Mouse (Mus musculus): ENCODE results near the gene Crim1.
"Not testable (repeated sequence)": the region's sequence is repeated elsewhere in the genome, so short reads cannot be mapped to it uniquely, and the experiment has no call there.

Gene Crim1

GRCm38 (mm10) chr17:78250149-78250938 lies 50.3 kb downstream of the Crim1 start:
- DNase-seq (ENCODE audit: low spot score in 2 of 2), result no peak

DNA sequence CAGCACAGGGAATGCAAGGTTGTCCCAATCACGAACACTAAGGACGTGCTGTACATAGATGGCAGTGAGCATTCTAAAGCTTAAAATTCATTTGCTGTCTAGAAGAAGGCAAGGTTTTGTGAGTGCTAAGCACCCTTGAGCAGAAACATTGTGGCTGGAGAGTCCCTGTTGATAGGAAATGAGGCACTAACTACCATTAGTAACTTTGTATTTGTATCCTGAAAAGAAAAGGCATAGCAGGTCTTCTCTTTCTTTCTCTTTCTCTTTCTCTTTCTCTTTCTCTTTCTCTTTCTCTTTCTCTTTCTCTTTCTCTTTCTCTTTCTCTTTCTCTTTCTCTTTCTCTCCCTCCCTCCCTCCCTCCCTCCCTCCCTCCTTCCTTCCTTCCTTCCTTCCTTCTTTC lies 53.5 kb downstream of the Crim1 start:
- not testable (repeated sequence) for DNase-seq (ENCODE audit: low spot score in 2 of 2)

GRCm38 (mm10) chr17:78254256-78254655 lies 54.2 kb downstream of the Crim1 start:
- DNase-seq (ENCODE audit: low spot score in 2 of 2), result no peak

- DNase-seq (ENCODE audit: low spot score in 2 of 2), result no peak
Observed at GRCm38 (mm10) chr17:78255711-78256110, 55.7 kb downstream of the Crim1 start.

DNA sequence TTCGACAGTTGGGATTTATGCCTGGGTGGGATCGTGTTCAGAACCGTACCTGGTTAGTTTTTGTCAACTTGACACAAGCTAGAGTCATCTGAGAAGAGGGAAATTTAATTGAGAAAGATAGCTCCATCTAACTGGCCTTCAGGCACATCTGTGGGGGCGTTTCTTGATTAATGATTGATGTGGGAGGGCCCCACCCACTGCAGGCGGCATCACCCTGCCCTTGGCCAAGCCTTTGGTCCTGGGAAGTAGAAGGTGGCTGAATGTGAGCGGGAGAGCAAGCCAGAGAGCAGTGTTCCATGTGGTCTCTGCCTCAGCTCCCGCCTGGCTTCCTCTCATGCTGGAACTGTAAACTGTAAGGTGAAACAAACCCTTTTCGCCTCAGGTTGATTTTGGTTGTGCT lies 56.5 kb downstream of the Crim1 start:
- no peak for DNase-seq (ENCODE audit: low spot score in 2 of 2)

GRCm38 (mm10) chr17:78261684-78262083 lies 61.6 kb downstream of the Crim1 start:
- DNase-seq (ENCODE audit: low spot score in 2 of 2), result no peak

DNA sequence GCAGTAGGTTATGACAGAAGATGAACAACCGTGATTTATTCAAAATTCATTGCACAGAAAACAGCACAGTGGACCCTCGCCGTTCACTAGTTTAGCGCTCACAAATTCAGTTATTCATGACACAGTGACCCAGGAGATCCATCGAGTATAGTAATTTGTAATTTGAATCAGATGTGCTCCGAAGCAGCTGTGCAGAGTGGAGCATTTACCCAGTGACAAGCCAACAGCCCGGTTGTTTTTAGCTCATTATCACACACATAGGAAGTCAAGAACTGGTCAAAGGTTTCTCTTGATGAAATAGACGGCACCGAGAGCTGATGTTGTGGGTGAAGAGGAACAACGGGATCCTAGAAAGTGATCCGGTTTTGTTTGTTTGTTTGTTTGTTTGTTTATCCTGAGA lies 64.1 kb downstream of the Crim1 start:
- DNase-seq (ENCODE audit: low spot score in 2 of 2), result no peak

DNA sequence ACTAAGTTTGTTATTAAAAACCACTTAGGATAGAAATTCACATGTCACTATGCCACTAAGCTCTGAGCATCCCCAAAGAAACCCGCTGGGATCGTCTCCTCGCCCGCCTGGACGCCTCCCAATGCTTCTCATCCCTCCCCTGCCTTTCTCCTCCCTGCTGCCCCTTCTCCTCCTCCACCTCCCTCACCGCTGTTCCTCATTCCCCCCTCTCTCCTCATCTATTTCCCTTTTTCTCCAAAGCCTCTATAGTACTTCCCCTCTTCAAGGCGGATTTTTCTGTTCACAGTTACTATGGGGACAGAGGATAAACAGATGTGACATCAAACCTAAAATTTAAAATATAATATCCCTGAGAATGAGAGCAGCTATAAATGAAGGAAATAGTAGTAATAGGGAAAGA lies 65.1 kb downstream of the Crim1 start:
- DNase-seq (ENCODE audit: low spot score in 2 of 2), result no peak

DNA sequence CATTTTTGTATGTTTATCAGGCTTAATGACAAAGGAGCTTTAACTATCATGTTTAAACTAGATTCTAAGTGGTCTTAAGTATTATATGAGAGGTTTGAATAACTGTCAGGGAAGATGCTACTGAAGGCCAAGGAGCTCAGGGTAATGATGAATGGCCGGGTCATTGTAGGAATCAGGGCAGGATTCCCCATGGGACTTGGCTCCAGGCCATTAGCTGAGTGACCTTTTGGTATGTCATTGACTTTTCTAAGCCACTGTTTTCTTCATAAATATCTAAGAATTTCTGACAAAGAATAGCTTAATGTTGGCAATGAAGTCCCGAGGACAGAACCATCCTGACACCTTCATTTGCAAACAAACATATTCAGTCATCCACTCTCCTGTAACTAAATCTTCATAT lies 66.2 kb downstream of the Crim1 start:
- no peak for DNase-seq (ENCODE audit: low spot score in 2 of 2)

DNA sequence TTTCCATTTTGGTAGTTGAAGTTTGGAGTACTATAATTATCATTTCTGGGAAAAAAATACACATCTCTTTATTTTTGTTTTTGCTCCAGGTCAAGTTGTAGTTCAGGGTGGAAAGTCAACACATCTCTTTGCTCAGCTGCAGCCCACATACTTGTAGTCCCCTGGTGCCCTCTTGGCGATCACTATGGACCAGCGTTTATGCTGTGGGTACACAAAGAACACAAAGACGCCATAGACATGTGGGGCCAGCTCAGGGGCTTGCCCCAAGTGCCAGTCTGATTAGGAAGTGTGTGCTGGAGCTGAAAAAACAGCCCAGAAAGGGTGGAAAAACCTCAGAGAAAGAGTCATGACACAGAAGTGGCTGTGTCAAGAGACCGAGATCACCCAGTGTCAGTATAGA lies 68.5 kb downstream of the Crim1 start:
- DNase-seq (ENCODE audit: low spot score in 2 of 2), result no peak

GRCm38 (mm10) chr17:78269311-78269710 lies 69.3 kb downstream of the Crim1 start:
- DNase-seq (ENCODE audit: low spot score in 2 of 2), result no peak

DNA sequence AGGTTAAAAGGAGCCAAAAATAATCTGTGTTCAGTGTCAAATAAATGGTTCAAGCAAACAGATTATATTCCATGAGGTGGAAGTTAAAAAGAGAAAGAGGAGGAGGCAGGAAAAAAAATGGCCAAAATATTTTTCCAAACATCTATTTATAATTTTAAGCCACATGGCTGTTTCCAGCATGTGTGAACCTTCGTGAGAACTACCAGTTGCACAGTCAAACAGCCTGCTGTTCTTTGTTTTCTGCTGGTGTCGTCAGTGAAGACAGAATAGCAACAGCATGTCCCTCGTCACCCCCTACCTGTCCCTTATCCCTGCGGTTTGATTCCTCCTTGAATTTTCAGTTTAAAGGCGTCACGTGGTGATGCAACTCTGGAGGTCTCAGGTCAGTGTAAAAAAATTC lies 70.0 kb downstream of the Crim1 start:
- DNase-seq (ENCODE audit: low spot score in 2 of 2), result no peak

- DNase-seq (ENCODE audit: low spot score in 2 of 2), result no peak
Observed at GRCm38 (mm10) chr17:78271731-78272130, 71.7 kb downstream of the Crim1 start.

- DNase-seq (ENCODE audit: low spot score in 2 of 2), result no peak
Observed at GRCm38 (mm10) chr17:78272142-78272541, 72.1 kb downstream of the Crim1 start.

DNA sequence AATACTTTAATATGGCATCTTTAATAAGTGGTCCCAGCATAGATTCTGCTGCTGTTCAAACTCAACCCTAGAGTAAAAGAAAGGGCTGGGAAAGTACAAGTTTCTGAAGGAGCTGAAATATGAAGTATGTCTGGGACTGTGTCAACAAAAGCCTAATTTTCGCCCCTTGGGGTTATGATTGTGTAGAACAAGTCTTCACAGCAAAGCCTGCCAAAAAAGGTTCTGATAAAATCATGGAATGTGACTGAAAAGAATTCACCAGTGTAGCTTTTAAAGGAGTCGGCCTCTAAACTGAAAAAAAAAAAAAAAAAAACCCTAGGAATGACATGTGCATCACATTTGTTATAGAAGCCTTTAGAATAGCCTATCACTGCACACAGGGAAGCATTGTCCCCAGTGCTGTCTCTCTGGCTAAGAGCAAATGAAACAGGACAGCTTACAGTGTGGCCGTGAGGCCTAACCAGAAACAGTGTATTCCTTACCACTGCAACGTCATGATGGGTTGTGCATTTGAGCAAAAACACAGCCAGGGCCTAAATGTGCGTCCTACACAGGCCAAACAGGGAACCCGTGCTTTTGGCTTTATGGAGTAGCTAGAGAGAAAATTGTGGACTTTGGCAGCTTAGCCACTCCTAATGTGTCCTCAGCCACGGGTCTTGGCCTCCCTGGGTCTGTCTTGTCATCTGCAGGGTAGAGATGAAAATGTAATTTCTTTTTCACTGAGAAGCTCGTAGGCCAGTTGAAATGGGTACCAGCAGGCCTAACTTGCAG lies 72.8 kb downstream of the Crim1 start:
- no peak for DNase-seq (ENCODE audit: low spot score in 2 of 2)

- no peak for DNase-seq (ENCODE audit: low spot score in 2 of 2)
Observed at GRCm38 (mm10) chr17:78273875-78274274, 73.8 kb downstream of the Crim1 start.

- DNase-seq (ENCODE audit: low spot score in 2 of 2), result no peak
Observed at GRCm38 (mm10) chr17:78274609-78275506, 74.8 kb downstream of the Crim1 start.

DNA sequence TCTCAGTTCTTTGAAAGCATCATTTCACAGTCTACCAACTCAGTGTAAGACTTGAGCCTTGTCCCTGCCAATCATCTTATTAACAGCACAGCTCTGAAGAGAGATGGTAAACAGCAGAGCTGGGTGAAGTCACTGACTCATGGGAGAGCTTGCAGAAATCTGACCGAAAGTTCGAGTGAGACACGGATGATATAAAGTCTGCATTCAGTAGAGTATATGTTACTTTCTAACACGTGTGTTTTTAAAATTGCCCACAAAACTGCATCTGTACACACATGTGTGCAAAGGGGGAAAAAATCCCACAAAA lies 75.4 kb downstream of the Crim1 start:
- no peak for DNase-seq (ENCODE audit: low spot score in 2 of 2)

DNA sequence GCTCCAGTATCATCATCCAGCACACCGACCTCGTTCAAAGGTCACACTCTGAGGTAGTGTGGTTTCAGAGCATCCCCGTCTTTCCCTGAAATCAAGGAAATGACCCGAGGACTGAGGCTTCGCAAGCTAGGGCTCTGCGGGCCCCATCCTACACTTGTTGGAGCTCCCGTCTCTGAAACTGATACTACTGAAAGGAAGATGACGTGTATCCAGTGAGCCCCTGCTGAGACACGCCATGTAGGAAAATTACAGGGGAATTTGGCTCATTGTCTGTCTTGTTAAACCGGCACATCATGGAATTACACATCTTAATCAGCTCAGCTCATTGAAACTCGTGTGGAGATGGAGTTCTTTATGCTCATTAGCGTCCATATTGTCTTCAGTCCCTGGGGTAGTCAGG lies 79.1 kb downstream of the Crim1 start:
- no peak for DNase-seq (ENCODE audit: low spot score in 2 of 2)

DNA sequence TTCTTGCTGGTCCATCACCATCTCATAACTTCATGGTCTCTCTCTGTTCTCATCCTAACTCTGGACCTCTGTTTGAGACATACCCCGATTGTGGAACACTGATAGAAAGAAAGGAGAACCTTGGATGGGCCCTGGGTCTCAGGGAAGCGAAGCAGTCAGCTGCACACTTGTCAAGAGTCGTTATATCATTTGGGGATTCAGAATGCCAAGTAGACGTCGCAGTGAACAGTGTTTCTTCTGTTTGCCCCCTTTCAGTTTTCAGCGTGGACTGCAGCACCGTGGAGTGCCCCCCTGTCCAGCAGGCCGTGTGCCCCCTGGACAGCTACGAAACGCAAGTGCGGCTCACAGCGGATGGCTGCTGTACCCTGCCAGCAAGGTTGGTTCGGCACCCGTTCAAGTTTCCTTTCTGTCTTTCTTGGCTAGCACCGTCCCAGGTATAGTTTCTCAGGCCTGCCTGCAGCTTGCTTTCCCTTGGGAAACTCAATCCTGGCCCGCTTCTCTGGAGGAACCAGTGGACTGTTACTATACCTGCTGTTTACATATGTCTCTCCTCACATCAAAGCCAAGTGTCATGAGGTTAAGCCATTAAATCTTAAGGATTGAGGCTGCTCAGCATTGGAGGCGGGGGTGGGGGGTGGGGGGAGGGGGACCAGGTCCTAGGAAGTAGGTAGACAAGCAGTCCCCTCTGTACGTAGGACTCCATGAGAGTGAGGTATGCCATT lies 81.1 kb downstream of the Crim1 start:
- no peak for DNase-seq (ENCODE audit: low spot score in 2 of 2)

DNA sequence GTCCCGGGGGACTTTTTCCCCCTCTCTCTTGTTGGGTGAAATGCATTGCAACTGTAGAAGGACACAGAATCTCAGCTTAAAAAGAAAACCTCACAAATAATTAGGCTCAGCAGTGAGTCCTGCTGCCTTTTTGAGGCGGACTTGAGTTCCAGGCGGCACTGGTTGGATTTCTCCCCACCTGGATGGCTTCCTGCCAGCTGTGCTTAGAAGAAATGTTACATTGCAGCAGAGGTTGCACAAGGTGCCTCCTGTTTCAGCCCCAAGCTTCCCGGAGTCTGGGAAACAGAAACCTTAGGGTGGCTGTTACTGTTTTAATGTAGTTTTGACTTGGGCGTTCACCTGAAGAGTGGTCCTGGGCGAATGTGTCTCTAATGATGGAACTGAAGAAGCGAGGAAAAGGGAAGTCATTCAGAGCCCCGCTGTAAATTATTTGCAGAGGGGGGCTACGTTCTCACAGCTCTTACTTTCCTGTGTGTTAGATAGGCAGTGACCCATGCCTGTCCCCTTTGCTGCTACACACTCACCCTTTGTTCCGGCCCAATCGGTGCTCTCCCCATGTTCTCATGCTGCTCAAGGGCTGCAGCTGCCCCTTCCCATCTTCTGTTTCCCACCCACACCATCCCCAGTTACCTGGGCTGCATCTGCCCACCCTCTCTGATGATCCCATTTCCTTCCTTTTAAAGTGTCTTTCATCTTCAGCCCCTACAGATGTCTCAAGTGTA lies 83.4 kb downstream of the Crim1 start:
- DNase-seq (ENCODE audit: low spot score in 2 of 2), result no peak

Measured in cerebellum, postnatal 4 days (tissue).